Mouse (Mus musculus) C2C12 (cell line): ENCODE data around the gene Ece2.

Experiments used
- CEBPB ChIP-seq: IDR thresholded peaks from one replicate; pipeline ENCODE4 v1.6.1; 2011; ENCODE audit warnings: low read depth, mild to moderate bottlenecking, control low read depth, moderate library complexity
- CTCF ChIP-seq: IDR thresholded peaks from one replicate; pipeline ENCODE4 v1.5.1; 2011; ENCODE audit not compliant: control insufficient read depth, insufficient read depth, insufficient read length
- MYOD1 ChIP-seq: IDR thresholded peaks from one replicate; pipeline ENCODE4 v1.6.1; 2011; ENCODE audit warnings: low read depth; ENCODE audit not compliant: control insufficient read depth, insufficient read length

GRCm38 (mm10) chr16:20653315-20653714 lies 23.7 kb downstream of the Ece2 start:
- no peak for TF ChIP-seq CTCF
- TF ChIP-seq MYOD1: no peak
- no peak for TF ChIP-seq CEBPB
